Mouse (Mus musculus): Measurements from ENCODE around the gene Sez6. TPM values are rescaled to one million over a fixed set of nuclear protein-coding genes. Genes with fewer than 3 reads are reported as not detected.

The Sez6 gene
- total and polyA plus RNA-seq, 3 experiments = 0.04 TPM; not detected in 2

DNA sequence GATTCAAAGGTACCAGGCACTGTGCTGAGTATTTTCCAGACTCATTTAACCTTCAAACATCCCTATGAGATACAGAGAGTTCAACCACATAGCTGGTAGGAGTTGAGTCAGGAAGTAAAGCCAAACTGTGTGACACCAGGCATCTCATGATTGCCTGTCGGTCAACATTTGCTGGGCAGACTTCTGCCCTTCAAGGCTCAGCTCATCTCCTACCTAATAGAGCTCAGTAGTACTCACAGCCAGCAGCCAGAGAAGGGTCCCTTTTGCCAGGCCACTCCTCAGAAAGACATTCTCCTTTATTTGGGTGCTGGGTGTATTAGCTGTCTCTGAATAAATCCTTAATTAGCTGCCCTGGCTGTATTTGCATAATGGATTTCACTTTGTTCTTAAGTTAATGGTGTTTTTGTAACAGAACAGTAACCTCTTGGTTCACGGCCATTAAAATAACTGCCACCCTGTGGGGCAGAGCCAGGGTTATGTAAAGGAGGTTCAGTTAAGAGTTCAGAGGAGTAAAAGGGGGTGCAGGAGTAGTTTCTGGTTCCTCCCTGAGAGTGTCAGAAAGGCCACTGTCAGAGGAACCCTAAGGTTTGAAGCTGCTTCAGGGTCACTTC lies 39.8 kb upstream of the Sez6 start:
- no peaks in the 10 kb centered on the region for H3K9me3 ChIP-seq (replicated peaks; ENCODE audit: low read length)
- no peak overlapping the region for H3K27ac ChIP-seq (ENCODE audit: insufficient read depth, low read depth)
- in situ Hi-C loops (cut with MboI; ENCODE audit: low pct_ligation_motif_present, low pct_unique_long_range_greater_than_20kb, low sequenced_read_pairs) (no loop called here), dilution Hi-C loops (cut with MboI; ENCODE audit: extremely low pct_ligation_motif_present, extremely low pct_unique_long_range_greater_than_20kb, low sequenced_read_pairs) (no loop called here)
- no peak overlapping the region for H3K4me3 ChIP-seq (replicated peaks in 1 of 3; ENCODE audit: low read depth in 2 of 3, low read length in 2 of 3, poor library complexity in 1 of 3)
- no peaks in the 10 kb centered on the region for H3K27me3 ChIP-seq (replicated peaks)
- H3K4me2 ChIP-seq (ENCODE audit: insufficient read depth, low read depth, poor library complexity, severe bottlenecking) = no peak overlapping the region
- no peaks in the 10 kb centered on the region for H3K36me3 ChIP-seq (replicated peaks in 1 of 2; ENCODE audit: control insufficient read depth in 1 of 2, insufficient read depth in 1 of 2, low read length in 1 of 2)
- no peak for DNase-seq (ENCODE audit: extremely low read depth)
- no peak overlapping the region for H3K9ac ChIP-seq (ENCODE audit: insufficient read depth, low read depth)
- H3K79me2 ChIP-seq (replicated peaks; ENCODE audit: control insufficient read depth, extremely low read depth, insufficient read depth, poor library complexity, severe bottlenecking) = no peaks in the 10 kb centered on the region
- no peak for TF ChIP-seq PAX5 (IDR thresholded peaks at IDR 0.05; ENCODE audit: low read length)
- no peak for TF ChIP-seq CHD1 (IDR thresholded peaks at IDR 0.05; ENCODE audit: low read depth, low read length)
- no peak for TF ChIP-seq USF2 (conservative IDR thresholded peaks at IDR 0.05; ENCODE audit: low read depth, low read length)
- no peak for TF ChIP-seq IRF4 (IDR thresholded peaks at IDR 0.05; ENCODE audit: low read depth, low read length)
- TF ChIP-seq HCFC1 (IDR thresholded peaks at IDR 0.05; ENCODE audit: low read depth, low read length) = no peak
- no peak for TF ChIP-seq MXI1 (IDR thresholded peaks at IDR 0.05; ENCODE audit: low read depth, low read length)
- TF ChIP-seq E2F4 (IDR thresholded peaks at IDR 0.05; ENCODE audit: insufficient replicate concordance, low read depth, low read length) = no peak
- TF ChIP-seq ZKSCAN1 (IDR thresholded peaks at IDR 0.05; ENCODE audit: borderline replicate concordance, low read depth, low read length) = no peak
- no peak for TF ChIP-seq ELF1 (IDR thresholded peaks at IDR 0.05; ENCODE audit: low read depth, low read length)
- no peak for TF ChIP-seq POLR2A (IDR thresholded peaks at IDR 0.05; ENCODE audit: low read depth, low read length)
- no peak for TF ChIP-seq RCOR1 (conservative IDR thresholded peaks at IDR 0.05; ENCODE audit: low read depth, low read length)
- TF ChIP-seq CHD2 (IDR thresholded peaks at IDR 0.05; ENCODE audit: low read length) = no peak
- H3K4me1 ChIP-seq (ENCODE audit: control insufficient read depth in 1 of 2, insufficient read depth in 2 of 2) = peaks cover 11 to 65% of the 10 kb centered on the region in 2 experiments; a peak in 3 of 4 replicates

DNA sequence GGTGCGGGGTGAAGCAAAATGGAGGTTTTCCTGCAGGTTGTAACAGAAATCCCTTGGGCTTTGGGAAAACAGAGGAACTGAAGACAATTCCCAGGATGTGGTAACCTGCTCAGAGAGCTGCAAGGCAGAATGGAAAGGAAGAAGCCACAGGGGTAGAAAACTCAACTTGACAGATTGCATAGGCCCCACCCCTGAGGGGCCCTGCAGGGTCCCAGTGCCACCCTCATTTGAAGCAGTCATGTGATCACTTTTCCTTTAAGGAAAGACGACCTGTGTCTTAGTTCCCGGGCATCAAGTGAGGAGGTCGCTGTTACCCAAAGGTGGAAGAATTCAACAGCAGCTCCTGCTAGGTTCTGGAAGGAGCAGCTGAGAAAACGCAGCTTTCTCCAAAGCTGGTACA lies 37.7 kb upstream of the Sez6 start:
- TF ChIP-seq E2F4 (IDR thresholded peaks at IDR 0.05; ENCODE audit: insufficient replicate concordance, low read depth, low read length) (no peak), USF2 (conservative IDR thresholded peaks at IDR 0.05; ENCODE audit: low read depth, low read length) (no peak), MXI1 (IDR thresholded peaks at IDR 0.05; ENCODE audit: low read depth, low read length) (no peak), HCFC1 (IDR thresholded peaks at IDR 0.05; ENCODE audit: low read depth, low read length) (no peak), JUN (IDR thresholded peaks at IDR 0.05; ENCODE audit: insufficient read depth, low read depth, low read length) (no peak), PAX5 (IDR thresholded peaks at IDR 0.05; ENCODE audit: low read length) (no peak), ZC3H11A (IDR thresholded peaks at IDR 0.05; ENCODE audit: low read depth, low read length) (no peak), GABPA (IDR thresholded peaks at IDR 0.05; ENCODE audit: insufficient replicate concordance, low read depth, low read length) (no peak), MAZ (IDR thresholded peaks at IDR 0.05; ENCODE audit: low read depth, low read length) (no peak), MAFK (IDR thresholded peaks at IDR 0.05; ENCODE audit: insufficient replicate concordance, low read length) (no peak), IRF4 (IDR thresholded peaks at IDR 0.05; ENCODE audit: low read depth, low read length) (no peak), ETS1 (conservative IDR thresholded peaks at IDR 0.05; ENCODE audit: low read depth, low read length) (no peak), TCF12 (IDR thresholded peaks at IDR 0.05; ENCODE audit: low read depth, low read length) (no peak), TBP (conservative IDR thresholded peaks at IDR 0.05; ENCODE audit: low read depth, low read length) (no peak), KAT2A (IDR thresholded peaks at IDR 0.05; ENCODE audit: insufficient replicate concordance, low read length) (no peak), MAX (IDR thresholded peaks at IDR 0.05; ENCODE audit: low read length) (no peak)
- Histone ChIP-seq H3K27me3 (replicated peaks) (peaks cover 15% of the 10 kb centered on the region), H3K9me3 (replicated peaks; ENCODE audit: low read length) (no peaks in the 10 kb centered on the region), H3K9ac (ENCODE audit: insufficient read depth, low read depth) (no peak overlapping the region), H3K4me3 (replicated peaks in 1 of 3; ENCODE audit: low read depth in 2 of 3, low read length in 2 of 3, poor library complexity in 1 of 3) (no peak overlapping the region), H3K4me2 (ENCODE audit: insufficient read depth, low read depth, poor library complexity, severe bottlenecking) (no peak overlapping the region), H3K36me3 (replicated peaks in 1 of 2; ENCODE audit: control insufficient read depth in 1 of 2, insufficient read depth in 1 of 2, low read length in 1 of 2) (no peaks in the 10 kb centered on the region), H3K79me2 (replicated peaks; ENCODE audit: control insufficient read depth, extremely low read depth, insufficient read depth, poor library complexity, severe bottlenecking) (no peaks in the 10 kb centered on the region), H3K27ac (ENCODE audit: insufficient read depth, low read depth) (no peak overlapping the region), H3K4me1 (ENCODE audit: control insufficient read depth in 1 of 2, insufficient read depth in 2 of 2) (peaks cover 4 to 44% of the 10 kb centered on the region in 2 experiments; a peak in 3 of 4 replicates)
- dilution Hi-C loops (cut with MboI; ENCODE audit: extremely low pct_ligation_motif_present, extremely low pct_unique_long_range_greater_than_20kb, low sequenced_read_pairs) = no loop called here
- in situ Hi-C loops (cut with MboI; ENCODE audit: low pct_ligation_motif_present, low pct_unique_long_range_greater_than_20kb, low sequenced_read_pairs) = no loop called here
- DNase-seq (ENCODE audit: extremely low read depth) = no peak
